Mouse (Mus musculus) retina, adult 2 months (tissue): ENCODE data around the gene Eif1ax.
"Not testable (repeated sequence)": the region's sequence is repeated elsewhere in the genome, so short reads cannot be mapped to it uniquely, and the experiment has no call there.

Experiments used
- DNase-seq: peaks from one replicate; pipeline ENCODE4 v3.0.0-alpha.2; 2012; ENCODE audit warnings: low read depth, low spot score

Eif1ax gene

GRCm38 (mm10) chrX:159371831-159372752 lies at the start of gene Eif1ax:
Gene Eif1ax, plus strand, starts transcription at chrX:159372178.
- peak; percentile 40 for DNase-seq

- no peak for DNase-seq
Measured at GRCm38 (mm10) chrX:159364506-159364905, 7.5 kb upstream of the Eif1ax start.

- DNase-seq = no peak
Measured at GRCm38 (mm10) chrX:159372753-159373144, 771 bp downstream of the Eif1ax start.

- DNase-seq = no peak
Measured at GRCm38 (mm10) chrX:159387105-159387504, 15.1 kb downstream of the Eif1ax start.

- no peak for DNase-seq
Measured at GRCm38 (mm10) chrX:159388953-159389352, 17.0 kb downstream of the Eif1ax start.

GRCm38 (mm10) chrX:159390347-159390962 lies 18.5 kb downstream of the Eif1ax start:
- DNase-seq = no peak

GRCm38 (mm10) chrX:159391239-159391638 lies 19.3 kb downstream of the Eif1ax start:
- no peak for DNase-seq

- no peak for DNase-seq
Measured at GRCm38 (mm10) chrX:159409253-159409652, 37.3 kb downstream of the Eif1ax start.

- DNase-seq = peak; percentile 4
Measured at GRCm38 (mm10) chrX:159414130-159414828, 42.3 kb downstream of the Eif1ax start, which contains the start of gene Map7d2. Gene Map7d2, plus strand, starts transcription at chrX:159414572.

- no peak for DNase-seq
Measured at GRCm38 (mm10) chrX:159414829-159415673, 43.1 kb downstream of the Eif1ax start.

GRCm38 (mm10) chrX:159430507-159430906 lies 58.5 kb downstream of the Eif1ax start:
- DNase-seq = not testable (repeated sequence)
